Mouse (Mus musculus): ENCODE data around the gene Appl2. TPM values are rescaled to one million over a fixed set of nuclear protein-coding genes. Genes with fewer than 3 reads are reported as not detected.

Appl2 gene
- total RNA-seq, 4 experiments from 2014 or later, result 33.4 to 42.5 (median 39.3) TPM

DNA sequence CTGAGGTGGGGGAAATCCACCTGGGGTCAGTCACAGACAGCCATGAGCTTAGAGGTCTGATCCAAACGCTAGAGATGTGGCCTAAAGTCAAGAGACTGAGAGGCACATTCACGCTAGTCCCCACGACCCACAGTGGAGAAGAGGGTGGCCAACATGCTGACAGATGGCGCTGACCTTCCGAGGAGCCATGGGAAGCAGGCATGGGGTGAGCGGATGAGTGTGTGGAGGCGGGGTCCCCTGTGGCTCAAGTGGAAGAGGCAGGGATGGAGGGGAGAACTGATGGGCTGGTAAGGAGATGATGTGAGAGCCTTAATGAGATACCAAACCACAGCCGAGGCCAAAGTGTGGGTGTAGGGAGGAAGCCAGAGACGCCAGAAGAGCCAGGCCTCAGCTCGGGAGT is 16.8 kb downstream of the Appl2 start:
- DNase-seq (ENCODE audit: low spot score), result no peak

DNA sequence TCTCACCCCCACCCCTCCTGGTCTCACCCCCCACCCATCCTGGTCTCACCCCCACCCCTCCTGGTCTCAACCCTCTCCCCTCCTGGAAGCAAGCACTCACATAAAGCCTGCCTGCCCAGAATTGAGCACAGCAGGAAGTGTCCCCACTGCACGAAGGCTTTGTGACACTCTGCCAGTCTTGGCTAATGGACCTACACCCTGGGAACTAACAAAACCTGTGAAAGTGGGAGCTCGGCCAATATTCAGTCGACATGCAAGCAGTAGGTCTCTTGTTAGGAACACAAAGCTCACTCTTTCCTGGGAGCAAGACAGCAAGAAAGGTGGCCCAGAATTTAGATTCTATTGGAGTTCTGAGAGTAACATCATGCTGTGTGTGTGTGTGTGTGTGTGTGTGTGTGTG is 17.6 kb downstream of the Appl2 start:
- peak; percentile 42 for DNase-seq (ENCODE audit: low spot score)

DNA sequence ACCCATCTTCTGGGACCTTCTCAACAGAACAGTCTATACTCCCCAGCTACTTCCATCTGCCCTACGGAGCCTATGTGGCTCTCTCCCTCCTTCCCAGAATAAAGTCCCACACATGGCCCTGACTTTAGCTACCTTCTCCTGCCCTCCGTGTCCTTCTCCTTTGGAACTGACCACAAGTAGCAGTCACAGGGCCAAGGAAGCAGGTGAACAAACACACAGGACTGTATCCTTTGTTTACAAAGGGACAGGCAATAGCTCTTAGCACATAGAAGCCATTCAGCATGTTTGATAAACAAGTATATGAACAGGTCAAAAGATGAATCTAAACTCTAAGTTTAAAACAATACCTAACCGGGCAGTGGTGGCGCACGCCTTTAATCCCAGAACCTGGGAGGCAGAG is 18.7 kb downstream of the Appl2 start:
- no peak for DNase-seq (ENCODE audit: low spot score)

DNA sequence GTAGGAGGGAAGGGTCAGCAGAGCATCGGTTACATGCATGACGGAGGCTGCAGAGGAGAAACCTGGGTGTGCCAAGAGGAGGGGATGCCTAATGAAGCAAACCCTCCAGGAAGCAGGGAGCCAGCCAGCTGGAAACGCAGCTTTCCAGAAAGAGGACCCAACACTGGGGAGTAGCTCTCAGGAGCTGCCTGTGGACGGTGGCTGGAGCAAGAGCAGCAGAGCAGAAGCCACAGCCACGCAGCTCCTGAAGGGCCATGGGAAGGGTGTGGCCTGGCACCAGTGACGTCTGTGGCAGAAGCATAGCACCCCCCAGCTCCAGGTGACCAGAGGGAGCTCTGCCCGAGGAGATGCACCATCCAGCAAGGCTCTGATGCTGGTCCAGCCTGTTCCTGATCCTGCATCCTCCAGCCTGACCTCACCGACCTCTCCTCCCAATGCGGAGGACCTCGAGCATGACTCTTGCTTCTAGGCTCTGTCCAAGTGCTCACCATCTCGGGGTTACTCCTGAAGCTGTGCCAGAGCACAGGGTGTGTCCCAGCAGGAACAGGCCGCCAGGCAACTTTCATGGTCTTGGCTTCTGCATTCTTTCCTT is 19.3 kb downstream of the Appl2 start:
- DNase-seq (ENCODE audit: low spot score), result no peak

DNA sequence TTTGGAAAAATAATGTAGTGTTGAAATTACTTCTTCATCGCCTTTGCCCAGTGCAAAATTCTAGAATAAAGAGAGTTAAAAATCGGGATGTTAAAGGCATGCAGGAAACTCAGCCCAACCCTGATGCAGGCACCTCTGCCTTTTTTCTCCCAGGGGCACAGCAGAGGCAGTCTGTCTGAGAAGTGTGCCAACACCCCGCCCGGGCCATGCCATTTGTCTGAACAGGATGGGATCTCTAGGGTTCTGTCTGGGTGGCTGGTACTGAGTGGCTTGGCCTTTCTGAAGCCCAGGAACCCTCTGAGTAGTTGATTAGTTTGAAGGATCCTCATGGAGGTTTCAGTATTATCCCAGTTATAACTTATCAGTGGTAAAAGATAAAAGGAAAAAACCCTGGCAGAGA is 20.3 kb downstream of the Appl2 start:
- no peak for DNase-seq (ENCODE audit: low spot score)

DNA sequence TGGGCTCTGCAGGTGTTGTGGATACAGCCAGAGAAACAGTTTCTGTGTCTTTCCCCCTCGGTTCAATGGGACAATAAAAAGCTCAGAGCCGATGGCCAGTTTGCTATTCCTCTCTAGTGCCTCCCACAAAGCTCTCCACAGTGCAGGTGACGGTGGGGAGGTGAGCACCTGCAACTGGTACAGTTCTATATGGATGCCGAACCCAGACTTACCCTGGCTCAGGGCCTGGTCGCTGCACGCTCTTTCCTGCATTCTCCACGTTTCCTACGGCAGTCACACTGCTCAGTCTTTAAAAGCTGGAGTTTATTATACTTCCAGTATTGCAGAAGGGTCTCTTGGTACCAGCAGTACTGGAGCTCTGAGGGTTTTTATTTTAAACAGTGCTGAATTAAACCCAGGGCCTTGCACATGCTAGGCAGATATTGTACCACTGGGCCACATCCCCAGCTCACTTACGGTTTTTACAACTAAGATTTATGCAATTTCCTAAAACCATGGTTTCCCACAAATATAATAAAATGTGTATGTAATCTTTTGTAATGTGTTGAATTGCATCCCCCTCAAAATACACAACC is 21.3 kb downstream of the Appl2 start:
- no peak for DNase-seq (ENCODE audit: low spot score)

DNA sequence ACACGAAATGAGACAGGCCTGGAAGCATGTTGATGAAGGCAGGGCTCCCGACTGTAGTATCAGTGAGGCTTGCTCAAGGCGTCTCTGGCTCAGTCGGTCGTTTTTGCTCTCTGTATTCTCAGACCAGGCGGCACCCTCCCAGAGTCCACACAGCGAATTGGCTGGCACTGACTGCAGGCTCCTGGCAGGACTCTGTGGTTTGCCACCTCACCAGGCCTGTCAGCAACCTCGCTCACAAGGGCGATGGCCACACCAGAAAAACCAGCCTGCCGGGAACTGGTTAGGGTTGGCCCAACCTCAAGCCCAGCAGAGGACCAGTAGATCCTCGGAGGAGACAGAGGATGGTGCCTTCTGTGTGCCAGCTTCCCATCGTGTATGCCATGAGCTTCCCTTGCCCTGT is 23.7 kb downstream of the Appl2 start:
- DNase-seq (ENCODE audit: low spot score), result no peak

DNA sequence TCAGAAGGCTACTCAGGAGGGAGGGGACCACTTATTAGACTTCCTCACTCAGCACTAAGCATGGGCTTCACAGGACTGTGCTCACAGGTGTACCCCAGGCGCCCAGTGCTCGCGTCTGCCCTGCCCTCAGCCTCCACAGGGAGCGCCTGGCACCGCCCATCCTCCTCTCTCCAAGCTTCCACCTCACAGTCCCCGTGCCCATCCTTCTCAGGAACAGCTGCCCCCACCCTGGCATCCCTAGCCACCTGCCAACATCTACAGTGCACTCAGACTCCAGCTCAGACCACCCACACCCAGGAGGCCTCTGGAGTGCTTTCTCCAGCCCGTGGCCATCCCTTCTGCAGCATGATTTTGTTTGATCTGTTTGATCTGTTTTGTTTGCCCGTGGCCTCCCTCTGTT is 24.5 kb downstream of the Appl2 start:
- DNase-seq (ENCODE audit: low spot score), result no peak

DNA sequence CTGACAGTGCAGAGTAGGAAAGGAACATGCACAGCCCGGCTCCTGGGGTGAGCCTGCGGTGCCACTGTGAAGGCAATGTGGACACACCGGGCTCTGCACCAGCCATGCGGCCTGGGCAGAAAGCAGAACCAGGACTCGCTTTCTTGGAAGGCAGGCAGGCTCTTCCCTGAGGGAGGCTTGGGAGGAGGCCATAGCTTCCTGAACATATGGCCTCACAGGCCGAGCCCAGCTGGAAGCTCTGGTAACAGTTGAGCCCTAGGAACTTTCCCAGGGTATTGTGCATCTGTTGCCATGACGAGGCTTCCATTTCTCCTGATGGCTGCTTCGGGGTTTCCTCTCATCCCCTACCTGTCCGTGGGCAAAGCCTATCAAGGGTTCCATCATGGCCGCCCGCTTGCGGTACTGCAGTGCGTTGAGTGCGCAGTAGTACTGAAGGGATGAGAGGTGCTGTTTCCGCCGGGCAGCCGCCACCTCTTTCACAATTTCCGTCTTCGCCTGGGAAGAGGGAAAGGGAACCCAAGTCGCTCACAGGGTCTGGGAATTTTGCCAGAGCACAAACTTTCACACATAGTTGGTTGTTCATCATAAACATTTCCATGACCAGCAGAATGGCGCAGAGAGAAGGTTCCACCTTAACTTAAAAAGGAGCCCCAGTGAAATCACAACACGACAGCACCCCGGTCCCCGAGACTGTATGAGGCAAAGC is 28.0 kb downstream of the Appl2 start:
- DNase-seq (ENCODE audit: low spot score), result no peak

DNA sequence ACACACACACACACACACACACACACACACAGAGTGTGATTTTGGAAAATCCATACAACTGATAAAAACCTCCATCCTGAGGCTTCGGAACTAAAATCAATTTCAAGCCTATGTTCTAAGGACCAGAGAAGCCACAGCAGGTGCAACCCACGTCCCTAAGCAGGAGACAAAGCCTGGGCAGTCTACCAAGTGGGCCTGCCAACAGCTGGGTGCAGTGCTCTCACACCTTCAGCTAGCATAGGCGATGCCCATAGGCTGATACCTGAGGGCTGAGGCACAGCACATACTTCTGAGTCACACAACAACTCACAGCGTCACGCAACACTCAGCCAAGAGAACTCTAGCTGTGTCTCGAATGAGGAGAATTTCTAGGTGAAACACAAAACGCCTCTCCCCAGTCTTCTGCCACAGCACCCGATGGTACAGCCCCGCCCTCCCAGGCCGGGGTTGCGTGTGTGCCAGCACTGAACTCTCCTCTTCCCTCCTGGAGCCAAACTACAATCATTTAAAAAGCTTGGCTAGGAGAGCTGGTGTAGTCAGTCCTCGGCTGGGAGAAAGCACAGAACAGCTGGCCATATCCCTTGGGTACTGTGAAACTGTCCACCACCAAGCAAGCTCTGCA is 29.6 kb downstream of the Appl2 start:
- peak; percentile 28 for DNase-seq (ENCODE audit: low spot score)

DNA sequence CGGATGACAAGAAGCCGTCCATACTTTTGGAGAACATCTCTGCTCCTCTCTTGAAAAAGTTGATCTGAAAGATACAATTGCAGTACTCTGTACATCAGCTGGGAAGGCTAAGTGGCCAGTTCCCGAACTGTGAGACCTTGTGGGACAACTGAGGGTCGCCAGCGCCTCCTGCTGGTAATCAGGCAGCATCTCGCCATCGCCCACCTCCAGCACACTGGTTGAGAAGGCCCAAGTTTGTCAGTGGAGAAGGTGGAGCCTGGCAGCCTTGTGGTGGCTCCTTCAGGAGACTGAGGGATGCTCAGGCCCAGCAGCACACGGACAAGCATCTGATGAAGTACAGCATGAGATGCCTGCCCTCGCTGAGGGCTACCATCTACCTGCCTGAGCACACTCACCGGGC is 31.2 kb downstream of the Appl2 start:
- DNase-seq (ENCODE audit: low spot score), result no peak

DNA sequence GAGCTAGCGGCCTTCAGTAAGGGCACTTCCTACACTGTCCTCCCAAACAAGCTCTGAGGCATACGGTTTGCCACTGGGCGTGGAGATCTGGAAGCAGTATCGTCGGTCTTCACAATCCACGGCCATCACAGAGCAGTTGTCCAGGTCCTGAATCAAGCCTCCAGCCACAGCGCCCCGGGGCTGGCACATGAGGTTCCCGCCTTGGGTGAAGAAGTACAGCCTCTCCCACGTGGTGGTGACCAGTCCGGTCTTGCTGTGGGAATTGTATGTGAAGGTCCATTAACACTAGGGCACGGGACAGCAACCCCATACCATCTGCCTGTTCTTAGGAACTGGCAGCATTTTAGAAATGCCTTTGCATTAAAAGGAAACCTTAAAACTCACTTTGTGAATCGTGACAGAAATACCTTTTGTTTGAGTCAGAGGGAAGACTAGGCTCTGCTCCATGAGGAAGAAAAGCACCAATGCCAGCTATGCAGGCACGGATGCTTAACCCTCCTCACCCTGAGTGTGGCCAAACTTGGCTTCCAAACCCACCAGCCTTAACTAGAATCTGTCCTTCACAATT is 35.8 kb downstream of the Appl2 start:
- DNase-seq (ENCODE audit: low spot score), result no peak

DNA sequence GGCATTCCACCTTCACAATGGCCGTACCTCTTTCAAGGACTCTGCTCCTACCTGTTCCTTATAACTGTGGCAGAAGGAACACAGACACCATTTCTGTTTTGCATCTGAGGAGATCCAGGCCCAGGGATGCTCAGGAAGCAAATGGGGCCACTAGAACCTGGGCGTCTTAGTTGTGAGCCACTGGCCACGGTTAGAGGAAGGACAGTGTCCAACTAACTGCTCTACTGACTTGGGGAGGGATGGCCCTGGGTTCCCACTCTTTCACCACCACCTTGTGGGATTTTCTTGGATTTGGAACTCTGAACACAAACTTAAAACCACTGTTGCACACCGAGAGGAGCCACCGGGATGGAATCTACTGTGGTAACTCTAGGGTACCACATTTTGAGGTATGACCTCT is 36.7 kb downstream of the Appl2 start:
- DNase-seq (ENCODE audit: low spot score), result no peak

DNA sequence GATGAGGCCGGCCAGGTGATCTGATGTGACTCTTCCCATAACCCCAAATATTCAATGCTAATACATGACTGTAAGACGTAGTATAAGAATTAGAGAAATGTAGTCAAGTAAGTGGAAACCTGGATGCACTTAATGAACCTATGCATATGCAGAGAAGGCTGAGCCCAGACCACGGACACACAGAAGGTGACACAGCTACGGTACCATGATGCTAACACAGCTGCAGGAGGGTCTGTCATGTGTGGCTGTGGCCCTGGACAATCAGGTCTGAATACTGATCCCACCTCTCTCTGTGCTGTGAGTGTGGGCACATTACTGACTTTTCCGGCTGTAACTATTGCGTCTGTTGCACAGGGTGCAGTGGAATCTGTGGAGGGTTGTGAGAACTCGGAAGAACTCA is 38.0 kb downstream of the Appl2 start:
- no peak for DNase-seq (ENCODE audit: low spot score)

DNA sequence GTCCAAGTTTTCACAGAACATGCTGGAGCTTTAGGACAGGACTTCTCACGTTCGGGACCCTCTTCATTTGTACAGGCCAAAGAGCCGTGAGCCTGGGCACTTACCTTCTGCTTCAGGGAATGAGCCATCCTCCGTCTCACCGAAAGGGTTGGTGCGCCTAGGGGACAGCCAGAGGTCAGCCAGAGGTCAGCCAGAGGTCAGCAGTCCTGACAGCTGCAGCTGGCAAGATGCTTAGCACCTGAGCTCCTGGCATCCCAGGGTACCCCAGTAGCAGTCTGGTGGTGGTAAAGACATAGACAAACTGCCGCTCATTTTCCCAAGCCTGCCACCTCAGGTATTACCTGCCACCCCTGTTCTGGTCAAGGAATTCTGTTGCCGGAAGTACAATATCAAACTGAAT is 39.9 kb downstream of the Appl2 start:
- no peak for DNase-seq (ENCODE audit: low spot score)

DNA sequence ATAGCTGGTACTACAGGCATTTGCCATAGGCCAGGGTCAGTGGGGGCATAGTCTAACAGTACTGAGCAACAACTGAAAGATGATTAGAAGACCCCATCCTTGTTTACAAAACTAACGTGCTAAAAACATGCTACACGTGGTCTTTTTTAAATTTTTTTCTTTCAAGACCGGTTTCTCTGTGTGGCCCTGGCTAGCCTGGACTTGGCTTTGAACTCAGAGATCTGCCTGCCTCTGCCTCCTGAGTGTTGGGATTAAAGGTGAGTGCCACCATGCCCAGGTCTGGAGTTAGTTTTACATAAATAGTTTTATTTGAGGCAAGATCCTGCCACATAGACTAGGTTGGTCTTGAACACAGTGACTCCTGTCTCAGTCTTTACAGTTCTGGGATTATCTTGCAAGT is 41.4 kb downstream of the Appl2 start:
- DNase-seq (ENCODE audit: low spot score), result no peak

DNA sequence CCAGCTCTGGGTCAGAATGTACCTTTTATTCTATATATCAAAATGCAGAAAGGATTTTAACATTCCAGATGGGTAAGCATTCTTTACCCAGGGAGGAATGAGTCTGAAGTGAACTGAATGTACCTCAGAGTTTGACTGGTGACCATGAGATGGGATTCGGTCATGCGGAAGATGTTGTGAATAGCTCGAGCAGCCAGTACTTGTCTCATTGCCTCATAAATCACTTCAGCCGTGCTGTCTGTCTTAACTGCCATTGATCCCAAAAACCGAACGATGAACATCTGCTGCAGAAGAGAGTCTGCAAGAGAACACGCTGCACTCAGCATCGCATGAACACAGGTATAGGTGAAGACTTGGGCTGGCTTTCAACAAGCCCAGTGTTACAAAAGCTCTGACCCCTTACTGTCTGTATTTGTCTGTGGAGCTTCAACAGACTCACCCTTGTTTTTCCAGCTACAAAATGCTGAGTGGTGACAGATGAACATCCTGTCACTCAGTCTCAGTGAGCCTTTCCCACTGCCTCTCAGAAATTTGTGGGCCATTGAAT is 42.8 kb downstream of the Appl2 start:
- no peak for DNase-seq (ENCODE audit: low spot score)

DNA sequence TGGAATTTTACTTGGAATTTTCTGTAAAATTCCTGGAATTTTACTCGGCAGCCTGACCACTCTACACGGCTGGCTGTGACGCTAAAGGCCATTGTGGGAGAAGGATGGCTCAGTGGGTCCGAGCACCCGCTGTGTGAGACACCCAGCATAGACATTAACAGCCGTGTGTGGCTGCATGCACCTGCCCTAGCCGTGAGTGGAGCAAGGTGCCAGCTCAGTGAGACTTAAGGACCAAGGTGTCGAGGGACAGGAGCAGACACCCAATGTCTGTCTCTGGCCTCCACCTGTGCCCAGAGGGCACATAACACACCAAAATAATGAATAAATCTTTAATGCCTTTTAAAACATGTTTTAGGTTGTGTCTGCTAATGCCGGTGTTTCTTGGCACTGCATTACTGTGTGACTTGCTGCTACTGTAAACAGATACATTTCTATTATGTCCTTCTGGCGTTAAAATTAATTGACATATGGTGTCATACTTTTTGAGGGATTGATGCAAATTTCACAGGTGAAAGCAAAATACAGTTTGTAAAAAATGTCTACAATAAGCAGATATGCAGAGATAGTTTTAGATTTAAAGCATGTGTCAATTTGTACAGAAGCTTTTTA is 44.5 kb downstream of the Appl2 start:
- DNase-seq (ENCODE audit: low spot score), result no peak

DNA sequence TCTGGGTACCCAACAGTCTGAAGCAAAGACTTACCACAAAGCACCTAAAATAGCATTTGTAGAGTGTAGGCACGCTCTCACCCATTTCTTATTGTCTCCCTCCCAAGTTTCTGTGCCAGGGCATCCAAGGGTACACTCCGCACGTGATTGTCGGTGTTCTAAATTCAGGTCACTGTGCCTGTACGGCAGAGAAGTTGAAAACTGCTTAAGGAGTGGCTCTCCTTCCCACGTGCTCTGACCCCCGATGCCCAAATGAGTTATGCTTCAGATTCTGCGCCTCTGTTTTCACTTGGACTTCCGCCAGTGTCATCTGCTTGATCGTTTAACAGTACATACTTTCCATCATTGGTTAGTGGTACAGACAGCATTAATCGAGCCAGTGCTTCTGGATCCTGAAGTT is 47.9 kb downstream of the Appl2 start:
- DNase-seq (ENCODE audit: low spot score), result peak; percentile 46

DNA sequence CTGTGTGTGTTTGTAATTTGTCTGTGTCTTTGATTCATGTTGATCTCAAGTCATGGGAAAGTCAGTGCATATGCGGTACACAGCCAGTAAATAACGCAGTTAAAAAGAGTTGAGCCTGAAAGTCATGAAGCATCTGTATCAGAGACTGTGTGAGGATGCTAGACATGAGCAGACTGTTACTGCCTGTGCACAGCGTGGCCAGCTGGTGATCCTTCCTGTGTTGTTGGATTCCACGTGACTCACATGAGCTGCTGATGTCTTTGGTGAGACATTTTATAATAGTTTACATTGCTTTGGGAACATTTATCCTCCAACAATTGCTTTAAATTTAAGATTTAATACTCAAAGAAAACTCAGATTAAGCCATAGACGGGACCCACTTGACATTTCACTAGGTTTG is 54.0 kb downstream of the Appl2 start:
- no peak for DNase-seq (ENCODE audit: low spot score)

DNA sequence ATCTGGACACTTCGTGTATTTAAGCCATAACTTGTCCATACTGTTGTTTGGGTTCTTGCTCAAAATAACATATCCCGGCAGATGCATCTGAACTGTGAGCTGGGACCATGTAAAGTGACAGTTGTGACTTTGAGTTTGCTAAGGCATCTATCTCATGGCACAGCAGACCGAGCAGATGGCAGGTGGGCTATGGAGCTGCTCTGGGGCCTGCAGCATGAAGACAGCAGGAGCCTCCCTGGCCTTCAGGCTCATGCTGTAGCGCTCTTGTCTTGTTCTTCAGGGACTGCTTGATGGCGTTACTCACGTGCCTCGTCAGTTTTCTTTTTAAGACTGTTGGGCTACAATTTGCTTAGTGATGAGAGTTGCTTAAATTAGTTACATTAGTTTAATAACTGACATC is 55.9 kb downstream of the Appl2 start:
- DNase-seq (ENCODE audit: low spot score), result no peak

DNA sequence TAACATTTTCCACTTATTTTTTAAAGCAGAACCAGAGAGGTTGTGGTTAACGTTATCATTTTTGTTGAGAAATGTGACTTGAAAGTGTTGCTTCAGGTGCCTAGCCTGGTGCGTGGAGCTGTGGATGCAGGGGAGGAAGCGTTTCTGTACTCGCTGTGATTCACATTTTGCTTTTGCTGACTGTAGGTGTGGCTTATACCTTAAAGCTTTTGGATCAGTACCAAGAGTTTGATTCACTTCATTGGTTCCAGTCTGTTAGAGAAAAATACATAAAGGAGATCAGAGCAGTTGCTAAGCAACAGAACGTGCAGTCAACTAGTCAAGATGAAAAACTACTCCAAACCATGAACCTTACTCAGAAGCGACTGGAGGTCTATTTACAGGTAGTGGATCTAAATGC is 57.7 kb downstream of the Appl2 start:
- DNase-seq (ENCODE audit: low spot score), result no peak

All from heart, adult 8-10 months (tissue).